Mouse (Mus musculus) adrenal gland, adult 8-10 months (tissue): Measurements from ENCODE around the gene Greb1. TPM values are rescaled to one million over a fixed set of nuclear protein-coding genes. Genes with fewer than 3 reads are reported as not detected.

Experiments used
- DNase-seq: peaks from one replicate; pipeline ENCODE4 v3.0.0; 2022
- total RNA-seq, 4 experiments: library from RNA; stranded (reverse); gene quantifications; 2 replicates each; pipeline ENCODE4 v1.2.4; 2022

Greb1 gene
- total RNA-seq, 4 experiments from 2014 or later: 48.1 to 255 (median 118) TPM

- DNase-seq: no peak
Measured at GRCm38 (mm10) chr12:16803956-16804430, 3.3 kb upstream of the Greb1 start.

GRCm38 (mm10) chr12:16803237-16803955 is 2.7 kb upstream of the Greb1 start:
- no peak for DNase-seq

GRCm38 (mm10) chr12:16800959-16801315 is 251 bp upstream of the Greb1 start:
- DNase-seq: no peak

- DNase-seq: no peak
Measured at GRCm38 (mm10) chr12:16799928-16800258, 793 bp downstream of the Greb1 start.

GRCm38 (mm10) chr12:16798894-16799293 is 1.8 kb downstream of the Greb1 start:
- no peak for DNase-seq

GRCm38 (mm10) chr12:16795781-16796180 is 4.9 kb downstream of the Greb1 start:
- no peak for DNase-seq

- DNase-seq: no peak
Measured at GRCm38 (mm10) chr12:16793371-16793770, 7.3 kb downstream of the Greb1 start.

DNA sequence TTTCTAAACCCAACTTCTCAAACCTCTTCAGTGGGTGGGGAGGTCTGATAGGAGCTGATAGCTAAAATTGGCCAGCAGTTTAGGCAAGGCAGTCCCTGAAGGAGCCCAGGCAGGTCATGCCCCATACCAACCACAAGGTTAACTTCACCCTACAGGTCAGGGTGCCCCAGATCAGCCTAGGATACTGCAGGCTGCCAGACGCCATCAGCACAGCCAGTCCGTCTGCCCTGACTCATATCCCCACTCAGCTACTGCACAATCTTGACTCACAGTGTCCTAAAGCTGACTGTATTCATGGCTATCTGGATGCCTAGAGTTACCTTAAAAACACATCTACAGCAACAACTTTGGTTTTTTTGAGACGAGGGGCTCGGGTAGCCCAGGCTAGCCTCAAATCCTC is 10.2 kb downstream of the Greb1 start:
- DNase-seq: no peak

DNA sequence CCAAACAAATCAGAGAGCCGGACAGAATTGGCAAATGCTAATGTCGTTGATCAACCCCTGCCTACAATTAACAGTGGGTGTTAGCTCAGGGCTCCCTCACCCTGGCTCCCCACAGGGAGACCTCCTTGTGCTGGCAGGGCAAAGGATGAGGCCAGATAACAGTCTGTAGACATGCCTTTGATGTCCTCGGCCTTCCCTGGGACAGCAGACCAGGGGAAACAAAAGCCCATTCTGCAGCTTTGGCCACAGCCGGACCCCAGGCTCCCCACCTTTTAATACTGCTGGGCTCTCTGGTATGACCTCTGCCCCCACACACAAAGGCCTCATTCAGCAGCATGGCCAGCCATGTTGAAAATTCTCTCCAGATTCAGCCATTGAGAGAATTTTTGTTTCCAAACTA is 10.9 kb downstream of the Greb1 start:
- no peak for DNase-seq

- DNase-seq: no peak
Measured at GRCm38 (mm10) chr12:16789199-16789598, 11.5 kb downstream of the Greb1 start.

- no peak for DNase-seq
Measured at GRCm38 (mm10) chr12:16788600-16788999, 12.1 kb downstream of the Greb1 start.

GRCm38 (mm10) chr12:16781034-16781746 is 19.5 kb downstream of the Greb1 start:
- DNase-seq: no peak

DNA sequence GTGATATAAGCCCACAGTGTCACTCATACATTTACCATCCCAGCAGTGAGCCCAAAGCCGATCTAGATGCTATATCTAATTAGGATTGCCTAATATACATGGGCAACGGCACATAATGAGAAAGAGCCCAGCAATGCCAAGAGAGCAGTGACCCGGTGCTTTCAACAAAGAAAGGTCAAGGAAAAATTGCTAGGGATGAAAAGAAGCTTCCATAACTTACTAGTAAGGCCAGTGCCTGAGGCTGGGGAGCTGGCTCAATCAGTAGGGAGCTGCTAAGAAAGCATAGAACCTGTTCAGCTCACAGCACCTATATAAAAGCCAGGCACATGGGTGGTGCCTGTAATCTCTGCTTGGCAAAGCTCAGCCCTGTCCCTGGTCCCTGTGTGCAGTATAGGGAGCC is 20.4 kb downstream of the Greb1 start:
- DNase-seq: no peak

DNA sequence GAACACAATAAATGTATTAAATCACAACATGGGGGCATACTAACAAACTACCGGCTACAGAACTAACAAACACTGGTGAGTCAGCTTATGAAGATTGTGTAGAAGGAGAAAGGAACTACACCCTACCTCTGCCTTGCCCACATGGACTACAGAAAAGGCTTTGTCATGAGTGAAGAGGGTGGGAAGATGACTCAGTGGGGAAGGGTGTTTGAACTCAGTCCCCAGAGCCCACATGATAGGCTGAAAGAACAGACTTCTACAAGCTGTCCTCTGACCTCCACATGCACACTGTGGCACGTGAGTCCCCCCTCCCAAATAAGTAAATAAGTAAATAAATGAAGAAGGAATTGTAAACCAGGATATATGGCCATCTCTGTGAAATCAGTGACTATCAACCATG is 21.5 kb downstream of the Greb1 start:
- no peak for DNase-seq

DNA sequence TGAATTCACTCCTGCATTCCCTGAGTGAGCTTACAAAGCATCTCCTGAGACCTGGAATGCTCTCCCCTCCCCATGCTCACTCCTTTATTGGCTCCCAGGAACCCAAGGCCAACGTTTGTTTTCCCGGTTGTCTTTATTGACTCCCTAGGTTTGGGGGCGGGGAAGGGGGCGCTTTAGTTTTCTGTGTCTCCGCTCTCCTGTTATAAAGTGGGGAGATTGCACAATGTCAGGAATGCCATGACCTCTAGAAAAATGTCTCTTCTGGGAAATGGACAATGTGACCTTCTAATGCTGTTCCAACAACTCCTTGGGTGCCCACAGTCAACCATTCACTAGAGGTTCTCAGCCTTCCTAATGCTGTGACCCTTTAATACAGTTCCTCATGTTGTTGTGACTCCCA is 22.2 kb downstream of the Greb1 start:
- no peak for DNase-seq

- DNase-seq: no peak
Measured at GRCm38 (mm10) chr12:16775351-16775750, 25.3 kb downstream of the Greb1 start.

DNA sequence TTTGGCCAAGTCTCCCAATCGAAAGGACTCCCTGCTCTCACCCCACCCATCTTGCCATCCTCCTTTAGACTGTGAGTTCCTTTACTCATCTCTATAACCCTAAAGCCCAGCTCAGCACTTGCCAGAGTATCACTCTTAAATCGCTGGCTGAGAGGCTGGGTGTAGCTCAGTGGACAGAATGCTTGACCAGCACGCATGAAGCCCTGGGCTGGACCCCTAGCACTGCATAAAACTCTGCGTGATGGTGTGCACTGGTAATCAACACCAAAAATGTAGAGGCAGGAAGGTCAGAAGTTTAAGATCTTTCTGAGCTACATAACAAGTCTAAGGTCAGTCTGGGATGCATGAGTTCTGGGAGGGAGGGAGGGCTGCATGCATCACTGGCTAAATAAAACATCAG is 26.1 kb downstream of the Greb1 start:
- DNase-seq: no peak

DNA sequence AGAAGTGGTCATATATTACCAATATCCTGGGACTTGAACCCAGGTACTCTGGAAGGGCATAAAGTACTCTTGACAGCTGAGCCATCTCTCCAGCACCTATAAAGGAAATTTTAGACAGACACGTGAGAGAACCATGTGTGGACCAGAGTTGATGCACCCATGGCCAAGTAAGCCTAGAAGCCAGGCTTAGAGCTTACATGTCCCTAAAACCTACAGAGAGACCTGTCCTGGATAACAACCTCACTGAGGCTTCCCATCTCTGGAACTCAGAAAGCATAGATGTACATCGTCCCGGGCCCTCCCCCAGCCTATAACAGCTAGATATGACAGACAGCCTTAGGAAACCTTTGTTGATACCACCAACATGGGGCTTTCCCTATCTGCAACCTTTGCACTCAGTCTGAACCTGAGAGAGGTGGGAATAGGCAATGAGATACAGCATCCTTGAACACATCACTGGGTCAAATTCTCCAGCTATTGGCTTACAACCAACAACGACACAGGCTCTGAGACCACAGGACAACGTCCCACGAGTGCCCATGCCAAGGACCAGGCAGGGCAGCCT is 31.0 kb downstream of the Greb1 start:
- no peak for DNase-seq

DNA sequence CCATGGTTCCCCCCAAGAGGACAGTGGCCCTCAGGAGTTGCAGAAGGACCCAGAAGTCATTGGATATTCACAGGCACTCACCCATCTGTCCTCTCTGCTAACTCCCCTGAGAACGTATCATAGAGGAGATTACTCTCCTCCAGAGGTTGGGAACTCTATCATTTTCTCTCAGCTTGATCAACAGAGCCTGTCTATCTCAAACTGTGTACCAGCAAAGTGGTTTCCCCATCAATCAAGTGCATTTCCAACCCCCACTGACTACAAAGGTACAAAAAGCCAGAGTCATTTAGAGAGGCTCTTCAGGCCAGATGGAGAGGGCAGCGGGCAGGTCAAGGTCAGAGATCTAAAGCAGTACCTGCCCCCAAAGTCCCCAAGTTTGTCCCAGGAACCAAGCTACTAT is 32.0 kb downstream of the Greb1 start:
- DNase-seq: no peak

DNA sequence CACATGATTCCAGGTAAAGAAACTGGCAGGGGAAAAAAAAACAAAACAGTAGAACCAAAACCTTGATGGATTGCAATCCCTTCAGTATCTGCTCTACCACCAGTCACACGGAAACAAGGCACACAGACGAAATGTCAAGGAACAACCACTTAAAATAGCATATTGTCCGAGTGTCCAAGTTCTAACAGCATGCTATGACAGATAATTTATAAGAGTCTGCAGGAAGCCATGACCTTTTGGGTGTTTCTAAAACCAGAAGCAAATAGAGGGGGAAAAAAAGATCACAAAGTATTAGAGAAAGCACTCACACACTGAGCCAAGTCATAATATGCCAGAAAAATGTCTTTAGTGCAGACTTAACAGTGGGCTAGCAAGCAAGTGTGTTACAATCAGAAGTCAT is 32.4 kb downstream of the Greb1 start:
- DNase-seq: no peak

DNA sequence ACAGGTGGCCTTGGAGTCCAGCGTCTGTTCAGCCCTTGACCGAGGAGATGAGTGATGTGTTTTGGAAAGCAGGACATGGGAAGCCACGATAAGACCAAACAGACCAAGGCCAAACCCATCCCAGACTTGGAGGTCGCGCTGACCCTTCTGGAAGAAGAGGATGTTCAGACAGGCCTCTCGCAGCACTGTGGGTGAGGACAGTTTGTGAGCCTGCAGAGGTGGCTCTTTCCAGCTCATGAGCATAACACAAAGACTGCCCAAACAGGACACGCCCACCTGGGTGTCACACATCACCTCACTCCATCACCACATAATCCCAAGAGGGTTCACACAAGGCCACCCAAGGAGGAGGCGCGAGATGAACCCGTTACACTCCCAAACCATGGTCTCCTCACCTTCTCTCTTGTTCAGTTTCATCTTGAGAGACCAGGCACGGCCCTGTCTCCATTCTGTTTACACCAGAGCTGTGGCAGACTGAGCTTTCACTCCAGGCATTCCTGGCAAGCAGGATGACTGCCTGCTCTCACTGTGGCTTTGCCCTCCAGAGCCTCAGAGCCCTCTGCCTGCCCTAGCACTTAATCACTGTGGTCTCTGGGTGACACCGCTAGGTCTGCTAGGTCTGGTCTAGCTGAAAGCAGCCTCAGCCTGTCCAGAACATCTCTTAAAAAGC is 35.8 kb downstream of the Greb1 start:
- peak; percentile 87 for DNase-seq

DNA sequence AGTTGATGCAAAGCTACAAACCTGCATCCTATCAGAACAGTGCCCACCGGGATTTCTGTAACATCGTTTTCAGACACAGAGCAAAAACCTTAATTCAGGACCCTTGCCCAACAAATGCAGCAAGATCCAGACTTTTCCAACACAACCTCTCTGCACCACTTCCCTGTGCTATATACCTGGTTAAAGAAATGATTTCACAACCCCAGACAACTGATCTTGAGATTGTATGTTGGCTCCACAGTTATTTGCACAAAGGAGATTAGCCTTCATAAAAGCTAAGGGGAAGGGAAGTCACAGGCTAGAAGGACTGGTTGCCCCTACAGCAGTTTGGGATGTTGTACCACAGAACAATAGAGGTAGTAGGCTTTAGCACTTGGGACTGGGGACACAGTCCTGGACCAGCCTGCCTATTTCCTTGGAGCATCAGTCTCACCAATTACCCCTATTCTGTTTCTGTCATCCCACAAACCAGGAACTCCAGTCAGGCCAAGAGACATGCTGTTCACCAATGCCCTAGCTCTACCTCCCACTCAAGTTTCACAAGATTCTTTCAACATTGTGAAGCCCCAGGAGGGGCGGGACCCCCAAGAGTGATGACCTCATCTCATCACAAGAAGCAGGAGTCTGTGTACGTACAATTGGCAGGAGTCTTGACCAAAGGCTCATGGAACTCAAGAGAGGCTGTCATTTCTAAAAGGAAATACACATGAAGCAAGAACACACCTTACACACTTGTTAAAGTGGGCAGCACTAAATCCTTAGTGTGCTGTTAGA is 36.9 kb downstream of the Greb1 start:
- no peak for DNase-seq

GRCm38 (mm10) chr12:16761461-16761860 is 39.2 kb downstream of the Greb1 start:
- no peak for DNase-seq
